Mouse (Mus musculus): ENCODE measurements at regions not wholly inside any gene's neighbourhood (a gene's known extent, or its start where the extent isn't known, plus 50 kb on each side); places are given as distances from the start of the nearest gene placed in this dataset.

DNA sequence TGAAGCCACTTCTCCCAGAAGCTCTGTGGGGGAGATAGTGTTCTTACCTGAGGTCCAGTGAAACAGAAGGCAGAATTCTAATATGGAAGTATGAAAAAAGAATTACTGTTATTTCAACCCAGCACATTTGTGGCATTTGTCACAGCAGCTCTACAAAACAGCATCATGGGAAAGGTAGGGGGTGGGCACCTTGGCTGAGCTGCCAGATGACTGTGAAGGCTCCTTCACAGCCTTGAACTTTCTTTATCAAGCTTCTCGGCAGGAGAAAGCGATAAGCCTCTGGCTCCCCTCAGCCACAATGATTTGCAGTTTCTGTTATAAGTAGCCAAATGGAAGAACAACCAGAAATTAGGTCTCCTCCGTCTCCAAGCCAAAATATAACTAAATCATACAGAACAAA lies 249.5 kb downstream of the Spry2 start:
- 86% methylated on average over 3 of the region's 3 CpGs for WGBS
- no peak for ATAC-seq (ENCODE audit: low FRiP score)

DNA sequence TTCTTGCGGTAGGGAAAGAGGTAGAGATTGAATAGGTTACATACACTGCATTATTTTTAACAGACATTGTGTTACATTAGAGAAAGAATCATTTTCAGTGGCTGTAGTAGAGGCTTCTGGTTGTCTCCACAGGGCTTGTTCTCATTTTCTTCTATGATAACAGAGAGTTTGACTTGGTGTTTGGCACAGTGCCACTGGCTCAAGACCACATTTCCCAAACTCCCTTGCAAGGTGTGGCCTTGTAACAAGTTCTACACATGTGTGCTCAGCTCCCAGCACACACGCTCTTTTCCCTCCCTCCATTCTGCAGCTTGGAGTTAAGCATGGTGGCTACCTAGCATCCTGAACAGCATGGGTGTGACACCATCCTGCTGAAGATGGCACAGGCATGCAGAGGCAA lies 252.2 kb downstream of the Spry2 start:
- Histone ChIP-seq H3K9ac (no peak overlapping the region), H3K4me1 (replicated peaks) (no peaks in the 10 kb centered on the region), H3K27ac (no peak overlapping the region), H3K4me3 (no peak overlapping the region), H3K4me2 (no peak overlapping the region), H3K27me3 (no peaks in the 10 kb centered on the region), H3K9me3 (no peaks in the 10 kb centered on the region), H3K36me3 (no peaks in the 10 kb centered on the region)
- ATAC-seq (ENCODE audit: low FRiP score), result no peak
- WGBS, result 91% methylated on average over 2 of the region's 2 CpGs

More for the DNA sequence above, 249.5 kb downstream of the Spry2 start:
- Histone ChIP-seq H3K9me3 (0 out of 2 replicates have a peak, but pooled peaks cover 4% of the 10 kb centered on the region), H3K27ac (no peak overlapping the region), H3K27me3 (no peaks in the 10 kb centered on the region), H3K4me3 (no peak overlapping the region), H3K4me1 (replicated peaks) (no peaks in the 10 kb centered on the region), H3K4me2 (no peak overlapping the region), H3K9ac (no peak overlapping the region), H3K36me3 (no peaks in the 10 kb centered on the region)

DNA sequence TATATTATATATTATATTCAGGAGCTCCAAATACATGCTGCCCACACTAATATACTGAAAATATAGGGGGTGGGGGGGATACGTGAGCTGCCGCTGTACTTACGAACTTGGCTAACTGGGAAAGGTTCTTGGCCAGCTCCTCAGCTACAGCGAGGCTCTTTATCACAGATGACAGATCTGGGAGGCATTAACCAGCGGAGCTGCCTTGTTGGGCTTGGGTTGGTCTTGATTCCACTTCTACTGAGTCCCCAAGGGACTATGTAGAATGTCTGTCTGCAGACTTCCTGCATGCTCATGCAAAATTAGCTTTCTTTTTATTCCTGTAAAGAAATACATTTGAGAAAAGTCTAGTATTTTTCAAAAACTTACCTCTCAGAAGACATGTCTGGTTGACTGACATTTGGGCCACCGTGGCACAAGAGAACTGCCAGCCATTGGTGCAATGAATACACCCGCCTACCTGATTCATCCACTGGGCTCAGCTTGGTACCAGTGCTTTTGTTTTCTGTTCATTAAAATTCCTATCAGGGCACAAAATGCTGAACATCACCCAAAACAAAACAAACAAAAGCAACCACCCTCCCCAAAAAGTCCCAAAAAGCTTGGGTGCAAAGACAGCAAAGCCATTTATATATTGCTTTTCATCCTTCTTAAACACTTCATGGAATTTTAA lies 253.2 kb downstream of the Spry2 start:
- H3K9me3 ChIP-seq, result no peaks in the 10 kb centered on the region
- H3K4me3 ChIP-seq, result no peak overlapping the region
- H3K27me3 ChIP-seq, result no peaks in the 10 kb centered on the region
- no peaks in the 10 kb centered on the region for H3K4me1 ChIP-seq (replicated peaks)
- H3K9ac ChIP-seq, result no peak overlapping the region
- H3K27ac ChIP-seq, result no peak overlapping the region
- WGBS, result 74% methylated on average over 7 of the region's 7 CpGs
- no peaks in the 10 kb centered on the region for H3K36me3 ChIP-seq
- no peak; the same call in 1 of the 2 replicates for ATAC-seq (ENCODE audit: low FRiP score)
- no peak overlapping the region for H3K4me2 ChIP-seq

DNA sequence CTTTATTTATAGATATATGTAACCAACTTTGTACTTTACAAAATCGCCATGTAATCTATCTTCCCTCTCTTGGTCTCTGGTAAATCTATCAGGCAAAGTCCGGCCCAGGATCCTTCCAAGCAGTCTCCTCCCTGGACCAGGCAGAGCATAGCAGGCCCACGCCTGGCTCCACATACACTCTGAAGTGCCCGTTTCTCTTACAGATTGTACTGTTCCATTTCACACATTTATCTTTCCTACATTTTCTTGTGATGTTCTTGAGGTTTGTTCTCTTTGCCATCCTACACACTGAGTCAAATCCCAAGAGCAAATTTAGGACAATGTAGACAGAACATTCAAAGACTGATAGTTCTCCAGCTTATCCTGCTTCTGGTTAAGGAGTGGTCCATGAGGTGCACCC lies 264.3 kb downstream of the Spry2 start:
- no peak overlapping the region for H3K9ac ChIP-seq
- WGBS, result 94% methylated on average over 4 of the region's 4 CpGs
- ATAC-seq (ENCODE audit: low FRiP score), result no peak

DNA sequence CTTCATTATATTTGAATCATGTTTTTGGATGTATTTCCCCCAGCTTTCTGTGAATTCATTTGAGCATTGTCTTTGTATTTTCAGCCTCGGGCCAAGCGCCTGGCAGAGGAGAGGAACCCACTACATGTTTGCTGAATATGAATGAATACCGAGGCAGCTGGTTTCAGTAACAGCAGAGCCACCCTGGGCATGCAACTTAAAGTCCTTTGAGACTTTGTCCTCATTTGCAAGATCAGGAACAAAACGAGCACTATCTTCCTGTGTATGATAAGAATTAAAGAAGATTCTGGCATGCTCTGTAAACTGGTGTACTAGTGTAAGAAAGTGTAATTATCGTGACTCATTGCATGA lies 265.0 kb downstream of the Spry2 start:
- no peak overlapping the region for H3K4me3 ChIP-seq
- ATAC-seq (ENCODE audit: low FRiP score), result peak; percentile 80
- peak overlapping the region; percentile 87 for H3K27ac ChIP-seq
- H3K4me2 ChIP-seq, result peak overlapping the region; percentile 41
- no peaks in the 10 kb centered on the region for H3K36me3 ChIP-seq
- H3K9me3 ChIP-seq, result no peaks in the 10 kb centered on the region
- no peaks in the 10 kb centered on the region for H3K27me3 ChIP-seq
- H3K4me1 ChIP-seq (replicated peaks), result peaks cover 26% of the 10 kb centered on the region
- WGBS, result 35% methylated on average over 5 of the region's 5 CpGs
- 0 out of 2 replicates have a peak overlapping the region, but pooled peaks have one; percentile 20 for H3K9ac ChIP-seq

More for the DNA sequence above, 264.3 kb downstream of the Spry2 start:
- Histone ChIP-seq H3K9me3 (no peaks in the 10 kb centered on the region), H3K4me3 (no peak overlapping the region), H3K4me1 (replicated peaks) (peaks cover 26% of the 10 kb centered on the region), H3K27me3 (no peaks in the 10 kb centered on the region), H3K4me2 (no peak overlapping the region), H3K36me3 (no peaks in the 10 kb centered on the region), H3K27ac (peak overlapping the region; percentile 87; the same call in 1 of the 2 replicates)

DNA sequence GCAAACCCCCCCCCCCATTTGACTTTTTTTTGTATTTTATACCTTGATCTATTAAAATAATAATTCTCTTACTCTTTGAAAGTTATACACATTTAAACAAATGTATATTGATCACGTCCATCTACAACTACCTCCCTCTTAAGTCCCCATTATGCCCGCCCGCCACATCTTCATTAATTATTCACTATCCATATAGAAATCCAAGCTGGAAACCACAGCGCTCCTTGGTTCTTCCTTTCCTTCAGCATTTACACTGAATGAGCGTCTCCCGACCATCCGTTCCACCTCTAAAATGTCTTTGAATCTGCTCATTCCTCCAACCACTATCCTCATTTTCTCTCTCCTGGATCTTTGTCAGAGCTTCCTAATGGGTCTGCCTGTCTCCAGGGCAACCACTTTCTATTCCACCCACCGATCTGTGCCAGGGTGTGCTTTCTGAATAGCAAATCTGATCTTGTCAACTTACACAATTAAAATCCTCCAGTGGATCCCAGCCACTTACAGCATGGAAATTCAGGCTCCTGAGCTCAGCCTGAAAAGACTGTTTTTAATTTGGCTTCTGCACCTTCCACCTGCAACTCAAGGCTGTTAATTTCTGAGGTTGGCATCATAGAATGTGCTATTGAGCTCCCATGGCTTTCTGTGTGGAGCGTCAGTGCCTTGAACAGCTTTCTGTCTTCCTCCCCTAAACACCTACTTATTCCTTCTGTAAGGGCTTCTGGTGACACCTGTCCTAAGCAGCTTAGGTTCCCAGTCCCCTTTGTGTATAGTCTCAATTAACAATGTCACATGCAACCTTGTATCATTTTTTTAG lies 265.5 kb downstream of the Spry2 start:
- Histone ChIP-seq H3K27ac (peak overlapping the region; percentile 87), H3K4me3 (peak overlapping the region; percentile 12; the same call in 1 of the 2 replicates), H3K9ac (peak overlapping the region; percentile 20; the same call in 1 of the 2 replicates), H3K9me3 (no peaks in the 10 kb centered on the region), H3K4me1 (replicated peaks) (peaks cover 26% of the 10 kb centered on the region), H3K27me3 (no peaks in the 10 kb centered on the region), H3K4me2 (peak overlapping the region; percentile 41), H3K36me3 (no peaks in the 10 kb centered on the region)
- ATAC-seq (ENCODE audit: low FRiP score), result peak; percentile 88
- WGBS, result 19% methylated on average over 9 of the region's 9 CpGs

DNA sequence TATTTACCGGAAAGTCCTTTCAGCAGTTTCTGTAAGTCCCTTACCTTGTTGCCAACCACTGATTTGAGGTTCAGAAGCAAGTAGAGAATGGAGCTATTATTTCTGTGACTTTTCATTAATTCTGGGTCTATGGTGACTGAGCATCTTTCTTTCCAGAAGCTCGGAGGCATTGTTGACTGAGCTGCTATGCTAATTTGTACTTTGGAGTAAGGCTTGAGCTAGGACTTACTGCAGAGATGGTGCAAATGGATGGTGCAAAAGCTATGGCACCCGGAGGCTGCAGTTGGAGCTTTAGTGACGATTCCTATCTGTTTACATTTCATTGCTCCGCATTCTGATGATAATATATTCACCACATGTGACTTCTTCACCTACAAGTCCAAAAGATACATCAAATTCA lies 266.2 kb downstream of the Spry2 start:
- H3K4me2 ChIP-seq, result peak overlapping the region; percentile 41
- WGBS, result 46% methylated on average over 5 of the region's 5 CpGs
- H3K9me3 ChIP-seq, result no peaks in the 10 kb centered on the region
- H3K4me3 ChIP-seq, result no peak overlapping the region
- peaks cover 26% of the 10 kb centered on the region for H3K4me1 ChIP-seq (replicated peaks)
- H3K27ac ChIP-seq, result peak overlapping the region; percentile 87
- no peak for ATAC-seq (ENCODE audit: low FRiP score)
- H3K27me3 ChIP-seq, result no peaks in the 10 kb centered on the region
- H3K36me3 ChIP-seq, result no peaks in the 10 kb centered on the region
- no peak overlapping the region for H3K9ac ChIP-seq

DNA sequence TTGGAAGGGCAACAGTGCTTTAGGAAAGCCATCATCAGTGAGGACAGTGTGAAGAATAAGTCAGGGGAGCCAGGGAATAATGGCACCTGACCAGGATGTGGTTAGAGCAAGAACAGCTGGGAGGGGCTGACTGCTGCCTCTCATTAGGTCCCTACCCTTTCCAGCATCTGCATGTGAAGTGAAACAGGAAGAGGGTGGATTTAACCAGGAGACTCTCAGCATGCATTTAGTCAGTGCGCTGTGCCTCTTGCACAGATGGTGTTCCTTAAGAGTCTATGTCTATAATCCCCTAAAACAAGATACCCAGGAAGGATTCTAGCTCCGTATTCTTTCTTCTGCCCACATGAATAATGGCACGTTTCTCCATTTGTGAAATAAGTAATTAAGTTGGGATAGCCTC lies 267.9 kb downstream of the Spry2 start:
- WGBS, result 70% methylated on average over 3 of the region's 3 CpGs
- no peak overlapping the region for H3K4me3 ChIP-seq
- no peak overlapping the region for H3K27ac ChIP-seq
- ATAC-seq (ENCODE audit: low FRiP score), result no peak
- peaks cover 26% of the 10 kb centered on the region for H3K4me1 ChIP-seq (replicated peaks)
- H3K9ac ChIP-seq, result no peak overlapping the region
- no peaks in the 10 kb centered on the region for H3K36me3 ChIP-seq
- no peaks in the 10 kb centered on the region for H3K27me3 ChIP-seq
- H3K4me2 ChIP-seq, result no peak overlapping the region
- H3K9me3 ChIP-seq, result no peaks in the 10 kb centered on the region

DNA sequence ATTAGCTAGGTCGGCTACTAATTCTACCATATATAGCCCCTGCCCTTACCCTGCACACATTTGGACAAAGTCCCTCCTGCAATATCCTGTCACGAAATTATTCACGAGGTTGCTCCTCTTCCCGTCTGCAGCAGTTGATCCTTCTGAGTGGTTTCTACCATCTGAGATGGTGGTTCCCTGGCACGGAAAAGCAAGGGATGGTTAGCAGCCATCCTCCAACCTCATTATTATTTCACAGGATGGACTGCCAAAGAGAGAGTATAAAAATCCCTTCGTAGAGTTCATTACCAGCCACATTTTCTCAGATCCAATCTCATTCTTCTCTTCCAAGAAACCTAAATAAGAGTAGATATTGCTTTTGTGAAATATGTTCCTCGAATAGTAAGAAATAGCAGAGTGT lies 272.2 kb downstream of the Spry2 start:
- ATAC-seq (ENCODE audit: low FRiP score), result no peak
- no peaks in the 10 kb centered on the region for H3K27me3 ChIP-seq
- no peak overlapping the region for H3K27ac ChIP-seq
- no peak overlapping the region for H3K9ac ChIP-seq
- H3K4me3 ChIP-seq, result no peak overlapping the region
- H3K4me1 ChIP-seq (replicated peaks), result peaks cover 7% of the 10 kb centered on the region
- H3K9me3 ChIP-seq, result no peaks in the 10 kb centered on the region
- 84% methylated on average over 7 of the region's 7 CpGs for WGBS
- H3K4me2 ChIP-seq, result no peak overlapping the region
- H3K36me3 ChIP-seq, result no peaks in the 10 kb centered on the region

DNA sequence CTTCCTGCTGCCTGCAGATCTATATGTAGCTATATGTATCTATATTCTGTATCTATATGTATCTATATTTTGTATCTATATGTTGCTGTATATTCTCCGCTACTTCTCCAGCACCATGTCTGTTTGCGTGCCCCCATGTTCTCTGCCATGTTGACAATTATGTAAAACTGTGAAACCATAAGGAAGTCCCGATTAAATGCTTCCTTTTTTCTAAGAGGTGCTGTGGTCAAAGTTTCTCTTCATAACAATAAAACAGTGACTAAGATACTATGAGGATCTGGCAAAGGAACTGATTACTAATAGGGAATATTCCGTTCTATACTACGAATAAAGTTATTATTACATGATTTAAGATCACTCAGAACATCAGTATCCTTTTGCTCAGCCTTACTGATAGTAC lies 274.5 kb downstream of the Spry2 start:
- Histone ChIP-seq H3K36me3 (no peaks in the 10 kb centered on the region), H3K27me3 (no peaks in the 10 kb centered on the region), H3K4me2 (no peak overlapping the region), H3K9ac (no peak overlapping the region), H3K9me3 (no peaks in the 10 kb centered on the region), H3K4me1 (replicated peaks) (no peaks in the 10 kb centered on the region; the same call in 1 of the 2 replicates), H3K27ac (no peak overlapping the region), H3K4me3 (no peak overlapping the region)
- WGBS, result 94% methylated on average over 5 of the region's 5 CpGs
- ATAC-seq (ENCODE audit: low FRiP score), result no peak

DNA sequence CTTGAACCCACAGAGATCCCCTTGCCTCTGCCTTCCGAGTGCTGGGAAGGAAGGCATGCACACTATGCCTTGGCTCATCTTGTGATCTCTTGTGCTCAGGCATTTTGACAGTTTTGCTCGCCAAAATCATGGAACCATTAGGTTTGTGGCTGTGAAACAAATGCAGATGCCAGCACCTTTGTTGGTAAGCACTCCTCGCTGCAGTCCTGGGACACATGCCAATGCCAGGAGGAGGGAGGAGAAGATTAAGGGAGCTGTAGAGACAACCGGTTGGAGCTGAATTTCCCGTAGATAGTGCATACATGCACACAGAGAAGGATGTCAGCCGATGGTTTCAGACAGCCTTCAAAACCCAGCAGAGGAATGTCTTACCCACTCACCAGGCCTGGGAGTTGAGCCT lies 275.5 kb downstream of the Spry2 start:
- H3K36me3 ChIP-seq, result no peaks in the 10 kb centered on the region
- ATAC-seq (ENCODE audit: low FRiP score), result no peak

DNA sequence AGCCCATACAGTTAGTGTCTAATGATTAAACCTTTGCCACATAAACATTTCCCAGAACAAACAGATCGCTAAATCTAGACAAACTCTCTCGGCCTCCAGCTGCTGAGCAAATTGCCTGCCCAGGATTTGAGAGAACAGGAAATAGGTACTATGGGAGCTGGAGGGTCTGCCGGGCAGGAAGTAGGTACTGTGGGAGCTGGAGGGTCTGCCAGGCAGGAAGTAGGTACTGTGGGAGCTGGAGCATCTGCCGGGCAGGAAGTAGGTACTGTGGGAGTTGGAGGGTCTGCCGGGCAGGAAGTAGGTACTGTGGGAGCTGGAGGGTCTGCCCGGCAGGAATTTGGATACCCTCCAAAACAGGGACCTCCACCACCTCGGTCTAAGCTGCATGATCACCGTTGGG lies 277.2 kb downstream of the Spry2 start:
- Histone ChIP-seq H3K27ac (no peak overlapping the region), H3K9me3 (no peaks in the 10 kb centered on the region), H3K9ac (no peak overlapping the region), H3K36me3 (no peaks in the 10 kb centered on the region), H3K4me2 (no peak overlapping the region), H3K4me3 (no peak overlapping the region), H3K27me3 (no peaks in the 10 kb centered on the region), H3K4me1 (replicated peaks) (no peaks in the 10 kb centered on the region)
- WGBS, result 90% methylated on average over 8 of the region's 8 CpGs
- ATAC-seq (ENCODE audit: low FRiP score), result no peak

More for the DNA sequence above, 275.5 kb downstream of the Spry2 start:
- Histone ChIP-seq H3K9ac (no peak overlapping the region), H3K4me3 (no peak overlapping the region), H3K27me3 (no peaks in the 10 kb centered on the region), H3K9me3 (no peaks in the 10 kb centered on the region), H3K4me1 (replicated peaks) (no peaks in the 10 kb centered on the region; the same call in 1 of the 2 replicates), H3K27ac (no peak overlapping the region), H3K4me2 (no peak overlapping the region)
- 61% methylated on average over 6 of the region's 6 CpGs for WGBS

DNA sequence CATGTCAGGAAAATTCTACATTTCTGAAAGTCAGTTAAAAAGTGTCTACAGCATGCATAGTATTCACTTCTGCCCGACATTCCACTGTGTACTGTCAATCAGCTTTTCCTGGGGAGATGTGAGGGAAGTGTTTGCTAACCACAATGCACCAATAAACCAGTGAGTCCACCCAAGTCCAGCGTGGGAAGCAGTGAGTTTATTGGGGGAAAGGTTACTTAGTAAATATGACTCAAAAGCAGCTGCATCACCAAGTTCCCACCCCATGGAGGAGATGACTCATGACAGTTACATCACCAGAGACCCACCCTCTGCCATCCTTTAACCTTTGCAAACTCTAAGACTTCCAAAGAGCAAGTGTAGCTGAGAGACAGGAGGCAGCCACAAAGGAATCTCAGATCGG lies 280.9 kb downstream of the Spry2 start:
- WGBS, result 92% methylated on average over 3 of the region's 3 CpGs

More for the DNA sequence above, 280.9 kb downstream of the Spry2 start:
- no peak overlapping the region for H3K4me3 ChIP-seq
- no peaks in the 10 kb centered on the region for H3K9me3 ChIP-seq
- no peak for ATAC-seq (ENCODE audit: low FRiP score)
- no peak overlapping the region for H3K4me2 ChIP-seq
- no peak overlapping the region for H3K9ac ChIP-seq
- no peaks in the 10 kb centered on the region for H3K27me3 ChIP-seq
- H3K27ac ChIP-seq, result no peak overlapping the region
- no peaks in the 10 kb centered on the region for H3K36me3 ChIP-seq
- H3K4me1 ChIP-seq (replicated peaks), result no peaks in the 10 kb centered on the region
